Mouse (Mus musculus): Measurements from ENCODE around the gene Itprip. TPM values are rescaled to one million over a fixed set of nuclear protein-coding genes. Genes with fewer than 3 reads are reported as not detected.

Gene Itprip
- total RNA-seq, 1 experiment: 7.2 TPM

- no peak for DNase-seq (ENCODE audit: low read depth, low spot score)
- TF ChIP-seq HCFC1 (IDR thresholded peaks at IDR 0.05; ENCODE audit: borderline replicate concordance, insufficient read depth, low read length) (no peak), MAFK (IDR thresholded peaks at IDR 0.05; ENCODE audit: insufficient read depth, low read depth, low read length) (no peak), ZNF384 (IDR thresholded peaks at IDR 0.05; ENCODE audit: low read depth, low read length) (no peak), ZC3H11A (IDR thresholded peaks at IDR 0.05; ENCODE audit: borderline replicate concordance, low read depth, low read length) (no peak), CHD2 (IDR thresholded peaks at IDR 0.05; ENCODE audit: low read depth, low read length) (no peak)
These were observed 18.5 kb downstream of the Itprip start for GRCm38 (mm10) chr19:47900558-47900957.

GRCm38 (mm10) chr19:47900012-47900411 lies 19.1 kb downstream of the Itprip start:
- peaks cover 4% of the 10 kb centered on the region; the same call in 1 of the 2 replicates for H3K36me3 ChIP-seq (ENCODE audit: control insufficient read depth, insufficient read depth, low read length, poor library complexity, severe bottlenecking)

More at GRCm38 (mm10) chr19:47900558-47900957, 18.5 kb downstream of the Itprip start:
- in situ Hi-C loops (cut with MboI; ENCODE audit: low sequenced_read_pairs in 2 of 2, unreplicated experiment in 2 of 2): no loop called here
- Histone ChIP-seq H3K27ac (ENCODE audit: insufficient read depth, low read depth, low read length, poor library complexity, severe bottlenecking) (no peak overlapping the region), H3K4me1 (ENCODE audit: control insufficient read depth in 2 of 2, insufficient read depth in 2 of 2, low read length in 2 of 2, poor library complexity in 1 of 2) (no peaks in the 10 kb centered on the region), H3K9me3 (ENCODE audit: control insufficient read depth, insufficient read depth, low read depth, low read length) (no peaks in the 10 kb centered on the region), H3K36me3 (ENCODE audit: control insufficient read depth, insufficient read depth, low read length, poor library complexity, severe bottlenecking) (peaks cover 4% of the 10 kb centered on the region; the same call in 1 of the 2 replicates), H3K9ac (ENCODE audit: insufficient read depth, low read depth, low read length, poor library complexity, severe bottlenecking) (no peak overlapping the region), H3K4me3 (ENCODE audit: insufficient read depth in 1 of 2, low read depth in 1 of 2, low read length in 2 of 2, poor library complexity in 1 of 2, severe bottlenecking in 1 of 2) (no peak overlapping the region)

GRCm38 (mm10) chr19:47898472-47899079 lies 20.5 kb downstream of the Itprip start:
- TF ChIP-seq CHD2 (IDR thresholded peaks at IDR 0.05; ENCODE audit: low read depth, low read length): no peak
- TF ChIP-seq HCFC1 (IDR thresholded peaks at IDR 0.05; ENCODE audit: borderline replicate concordance, insufficient read depth, low read length): no peak
- TF ChIP-seq MAFK (IDR thresholded peaks at IDR 0.05; ENCODE audit: insufficient read depth, low read depth, low read length): no peak
- no peak for TF ChIP-seq ZC3H11A (IDR thresholded peaks at IDR 0.05; ENCODE audit: borderline replicate concordance, low read depth, low read length)
- no peak for TF ChIP-seq ZNF384 (IDR thresholded peaks at IDR 0.05; ENCODE audit: low read depth, low read length)
- Histone ChIP-seq H3K9me3 (ENCODE audit: control insufficient read depth, insufficient read depth, low read depth, low read length) (no peaks in the 10 kb centered on the region), H3K4me3 (ENCODE audit: insufficient read depth in 1 of 2, low read depth in 1 of 2, low read length in 2 of 2, poor library complexity in 1 of 2, severe bottlenecking in 1 of 2) (no peak overlapping the region), H3K9ac (ENCODE audit: insufficient read depth, low read depth, low read length, poor library complexity, severe bottlenecking) (no peak overlapping the region), H3K27ac (ENCODE audit: insufficient read depth, low read depth, low read length, poor library complexity, severe bottlenecking) (no peak overlapping the region), H3K4me1 (ENCODE audit: control insufficient read depth in 2 of 2, insufficient read depth in 2 of 2, low read length in 2 of 2, poor library complexity in 1 of 2) (no peaks in the 10 kb centered on the region), H3K36me3 (ENCODE audit: control insufficient read depth, insufficient read depth, low read length, poor library complexity, severe bottlenecking) (peaks cover 4% of the 10 kb centered on the region; the same call in 1 of the 2 replicates)
- in situ Hi-C loops (cut with MboI; ENCODE audit: low sequenced_read_pairs in 2 of 2, unreplicated experiment in 2 of 2): no loop called here
- no peak for DNase-seq (ENCODE audit: low read depth, low spot score)

More at GRCm38 (mm10) chr19:47900012-47900411, 19.1 kb downstream of the Itprip start:
- no peak for DNase-seq (ENCODE audit: low read depth, low spot score)
- Histone ChIP-seq H3K27ac (ENCODE audit: insufficient read depth, low read depth, low read length, poor library complexity, severe bottlenecking) (no peak overlapping the region), H3K9me3 (ENCODE audit: control insufficient read depth, insufficient read depth, low read depth, low read length) (no peaks in the 10 kb centered on the region), H3K4me3 (ENCODE audit: insufficient read depth in 1 of 2, low read depth in 1 of 2, low read length in 2 of 2, poor library complexity in 1 of 2, severe bottlenecking in 1 of 2) (no peak overlapping the region), H3K9ac (ENCODE audit: insufficient read depth, low read depth, low read length, poor library complexity, severe bottlenecking) (no peak overlapping the region), H3K4me1 (ENCODE audit: control insufficient read depth in 2 of 2, insufficient read depth in 2 of 2, low read length in 2 of 2, poor library complexity in 1 of 2) (no peaks in the 10 kb centered on the region)
- in situ Hi-C loops (cut with MboI; ENCODE audit: low sequenced_read_pairs in 2 of 2, unreplicated experiment in 2 of 2): no loop called here
- TF ChIP-seq MAFK (IDR thresholded peaks at IDR 0.05; ENCODE audit: insufficient read depth, low read depth, low read length): no peak

- TF ChIP-seq HCFC1 (IDR thresholded peaks at IDR 0.05; ENCODE audit: borderline replicate concordance, insufficient read depth, low read length) (no peak), ZNF384 (IDR thresholded peaks at IDR 0.05; ENCODE audit: low read depth, low read length) (no peak), ZC3H11A (IDR thresholded peaks at IDR 0.05; ENCODE audit: borderline replicate concordance, low read depth, low read length) (no peak)
- Histone ChIP-seq H3K27ac (ENCODE audit: insufficient read depth, low read depth, low read length, poor library complexity, severe bottlenecking) (no peak overlapping the region), H3K4me3 (ENCODE audit: insufficient read depth in 1 of 2, low read depth in 1 of 2, low read length in 2 of 2, poor library complexity in 1 of 2, severe bottlenecking in 1 of 2) (no peak overlapping the region), H3K4me1 (ENCODE audit: control insufficient read depth in 2 of 2, insufficient read depth in 2 of 2, low read length in 2 of 2, poor library complexity in 1 of 2) (peaks cover 0 to 4% of the 10 kb centered on the region in 2 experiments; a peak in 1 of 4 replicates), H3K9me3 (ENCODE audit: control insufficient read depth, insufficient read depth, low read depth, low read length) (no peaks in the 10 kb centered on the region), H3K9ac (ENCODE audit: insufficient read depth, low read depth, low read length, poor library complexity, severe bottlenecking) (no peak overlapping the region), H3K36me3 (ENCODE audit: control insufficient read depth, insufficient read depth, low read length, poor library complexity, severe bottlenecking) (peaks cover 4% of the 10 kb centered on the region; the same call in 1 of the 2 replicates)
- DNase-seq (ENCODE audit: low read depth, low spot score): no peak
- in situ Hi-C loops (cut with MboI; ENCODE audit: low sequenced_read_pairs in 2 of 2, unreplicated experiment in 2 of 2): no loop called here
These were observed 26.0 kb downstream of the Itprip start for GRCm38 (mm10) chr19:47893092-47893491.
